Mouse (Mus musculus) C2C12 (cell line): Measurements from ENCODE around the gene Tnfrsf4. TPM values are rescaled to one million over a fixed set of nuclear protein-coding genes. Genes with fewer than 3 reads are reported as not detected.

Experiments
- H3K27me3 ChIP-seq: one replicate; pipeline ENCODE4 v1.6.1; 2011; ENCODE audit not compliant: control insufficient read depth, insufficient read depth, insufficient read length
- H3K36me3 ChIP-seq: one replicate; pipeline ENCODE4 v1.6.1; 2011; ENCODE audit not compliant: control insufficient read depth, insufficient read depth
- H3K4me3 ChIP-seq: one replicate; pipeline ENCODE4 v1.5.1; 2011; ENCODE audit warnings: mild to moderate bottlenecking, control low read depth; ENCODE audit not compliant: poor library complexity, insufficient read depth, severe bottlenecking
- H3K79me2 ChIP-seq: one replicate; pipeline ENCODE4 v1.6.1; 2011; ENCODE audit not compliant: control insufficient read depth, insufficient read depth
- H3K79me3 ChIP-seq: one replicate; pipeline ENCODE4 v1.6.1; 2011; ENCODE audit warnings: low read depth, control low read depth
- H3ac ChIP-seq: one replicate; pipeline ENCODE3; 2011; ENCODE audit warnings: low read depth; ENCODE audit not compliant: control insufficient read depth, insufficient read length
- CEBPB ChIP-seq: IDR thresholded peaks from one replicate; pipeline ENCODE4 v1.6.1; 2011; ENCODE audit warnings: low read depth, mild to moderate bottlenecking, control low read depth, moderate library complexity
- CTCF ChIP-seq: IDR thresholded peaks from one replicate; pipeline ENCODE4 v1.5.1; 2011; ENCODE audit not compliant: control insufficient read depth, insufficient read depth, insufficient read length
- FOSL1 ChIP-seq: IDR thresholded peaks from one replicate; pipeline ENCODE4 v1.8.0; 2011; ENCODE audit warnings: mild to moderate bottlenecking, low read length; ENCODE audit not compliant: poor library complexity, insufficient read depth, severe bottlenecking
- MAX ChIP-seq: IDR thresholded peaks from one replicate; pipeline ENCODE4 v1.6.1; 2011; ENCODE audit warnings: mild to moderate bottlenecking, control low read depth
- MYOD1 ChIP-seq: IDR thresholded peaks from one replicate; pipeline ENCODE4 v1.6.1; 2011; ENCODE audit warnings: low read depth; ENCODE audit not compliant: control insufficient read depth, insufficient read length
- MYOG ChIP-seq: IDR thresholded peaks from one replicate; pipeline ENCODE4 v1.6.1; 2011; ENCODE audit not compliant: control insufficient read depth, insufficient read length; ENCODE audit errors: extremely low read depth
- USF1 ChIP-seq: IDR thresholded peaks from one replicate; pipeline ENCODE4 v1.6.1; 2011; ENCODE audit warnings: low read depth, mild to moderate bottlenecking, control low read depth, moderate library complexity
- microRNA-seq: library from miRNA; unstranded; fragments of <30 nt; microRNA quantifications from one replicate; pipeline ENCODE4, GENCODE M21; 2019; ENCODE audit warnings: borderline microRNAs expressed
- polyA plus RNA-seq: library from polyadenylated mRNA; unstranded; fragments of >200 nt; fragmentation: generic; extraction: Trizol; gene quantifications from one replicate; pipeline ENCODE4 v1.2.1, GENCODE M21; 2012; ENCODE audit warnings: missing spikeins

Gene Tnfrsf4
- polyA plus RNA-seq, 1 experiment: 0.54 TPM

- H3K79me3 ChIP-seq: no peaks in the 10 kb centered on the region
- H3K36me3 ChIP-seq: no peaks in the 10 kb centered on the region
- no peak overlapping the region for H3K4me3 ChIP-seq
- no peak overlapping the region for H3ac ChIP-seq
- peaks cover 60% of the 10 kb centered on the region for H3K27me3 ChIP-seq
- no peak for TF ChIP-seq CEBPB
- no peak for TF ChIP-seq FOSL1
- TF ChIP-seq CTCF: no peak
- TF ChIP-seq MAX: no peak
- no peak for TF ChIP-seq MYOG
- TF ChIP-seq MYOD1: no peak
- no peak for TF ChIP-seq USF1
- H3K79me2 ChIP-seq: no peaks in the 10 kb centered on the region
Observed at GRCm38 (mm10) chr4:156059713-156060112, 46.1 kb downstream of the Tnfrsf4 start.

- Histone ChIP-seq H3K79me2 (no peaks in the 10 kb centered on the region), H3K27me3 (peaks cover 38% of the 10 kb centered on the region), H3ac (no peak overlapping the region), H3K36me3 (no peaks in the 10 kb centered on the region), H3K79me3 (no peaks in the 10 kb centered on the region), H3K4me3 (no peak overlapping the region)
- TF ChIP-seq MYOG (no peak), MAX (no peak), MYOD1 (no peak), USF1 (no peak), CEBPB (no peak), FOSL1 (no peak), CTCF (no peak)
Observed at GRCm38 (mm10) chr4:156063861-156064509, 50.3 kb downstream of the Tnfrsf4 start.

- Histone ChIP-seq H3K36me3 (no peaks in the 10 kb centered on the region), H3K79me3 (no peaks in the 10 kb centered on the region), H3K27me3 (peaks cover 36% of the 10 kb centered on the region), H3ac (no peak overlapping the region), H3K4me3 (no peak overlapping the region), H3K79me2 (no peaks in the 10 kb centered on the region)
- no peak for TF ChIP-seq MYOD1
Observed at GRCm38 (mm10) chr4:156064510-156064897, 50.9 kb downstream of the Tnfrsf4 start.

GRCm38 (mm10) chr4:156065156-156065894 is 51.7 kb downstream of the Tnfrsf4 start:
- no peaks in the 10 kb centered on the region for H3K79me2 ChIP-seq
- H3K79me3 ChIP-seq: no peaks in the 10 kb centered on the region
- H3K27me3 ChIP-seq: peaks cover 33% of the 10 kb centered on the region
- no peak overlapping the region for H3ac ChIP-seq
- H3K36me3 ChIP-seq: no peaks in the 10 kb centered on the region
- no peak overlapping the region for H3K4me3 ChIP-seq
- TF ChIP-seq CEBPB (no peak), MYOD1 (no peak), USF1 (no peak), MYOG (no peak), MAX (no peak), CTCF (no peak), FOSL1 (no peak)

Small RNAs within 50 kb of the gene (microRNA-seq; reads per million reads assigned to microRNA genes)
- gene Mir200a: 0.36 reads per million
- gene Mir200b: 0.32 reads per million
- 0.84 reads per million, percentile 18 among the genes with 10 or more reads in this experiment for gene Mir429

Other genes starting within 250 kb of the Tnfrsf4 start
- gene Vwa1, start 239.1 kb upstream of the Tnfrsf4 start, polyA plus RNA-seq: 1.0 TPM
- 0.18 TPM for gene Tmem88b, start 228.0 kb upstream of the Tnfrsf4 start, polyA plus RNA-seq
- gene Ankrd65, start 223.4 kb upstream of the Tnfrsf4 start, polyA plus RNA-seq: not detected
- 262 TPM for gene Mrpl20, start 211.0 kb upstream of the Tnfrsf4 start, polyA plus RNA-seq
- gene Ccnl2, start 201.4 kb upstream of the Tnfrsf4 start, polyA plus RNA-seq: 18.8 TPM
- 140 TPM for gene Aurkaip1, start 182.6 kb upstream of the Tnfrsf4 start, polyA plus RNA-seq
- gene Mxra8, start 174.2 kb upstream of the Tnfrsf4 start, polyA plus RNA-seq: 38.0 TPM
- 46.6 TPM for gene Dvl1, start 166.4 kb upstream of the Tnfrsf4 start, polyA plus RNA-seq
- gene Tas1r3, start 150.5 kb upstream of the Tnfrsf4 start, polyA plus RNA-seq: 0.08 TPM
- gene Cptp, start 144.4 kb upstream of the Tnfrsf4 start, polyA plus RNA-seq: 11.8 TPM
- gene Ints11, start 144.3 kb upstream of the Tnfrsf4 start, polyA plus RNA-seq: 68.4 TPM
- gene Pusl1, start 122.1 kb upstream of the Tnfrsf4 start, polyA plus RNA-seq: 30.7 TPM
- 31.0 TPM for gene Acap3, start 122.0 kb upstream of the Tnfrsf4 start, polyA plus RNA-seq
- 68.2 TPM for gene Ube2j2, start 70.0 kb upstream of the Tnfrsf4 start, polyA plus RNA-seq
- 2.4 TPM for gene C1qtnf12, start 51.5 kb upstream of the Tnfrsf4 start, polyA plus RNA-seq
- 6.6 TPM for gene B3galt6, start 21.2 kb upstream of the Tnfrsf4 start, polyA plus RNA-seq
- gene Sdf4, start 21.0 kb upstream of the Tnfrsf4 start, polyA plus RNA-seq: 141 TPM
- gene Tnfrsf18, start 12.3 kb downstream of the Tnfrsf4 start, polyA plus RNA-seq: 0.30 TPM
- gene Ttll10, start 45.6 kb downstream of the Tnfrsf4 start, polyA plus RNA-seq: not detected
- 19.2 TPM for gene 9430015G10Rik, start 96.1 kb downstream of the Tnfrsf4 start, polyA plus RNA-seq
- gene Rnf223, start 116.7 kb downstream of the Tnfrsf4 start, polyA plus RNA-seq: 0.40 TPM
- gene Agrn, start 183.6 kb downstream of the Tnfrsf4 start, polyA plus RNA-seq: 16.7 TPM
- gene Isg15, start 187.0 kb downstream of the Tnfrsf4 start, polyA plus RNA-seq: 1.0 TPM
- gene AW011738, start 189.5 kb downstream of the Tnfrsf4 start, polyA plus RNA-seq: 0.29 TPM
- 0.02 TPM for gene Perm1, start 202.0 kb downstream of the Tnfrsf4 start, polyA plus RNA-seq
- 7.5 TPM for gene Plekhn1, start 221.0 kb downstream of the Tnfrsf4 start, polyA plus RNA-seq
- gene Noc2l, start 222.2 kb downstream of the Tnfrsf4 start, polyA plus RNA-seq: 106 TPM
- 0.21 TPM for gene Samd11, start 241.8 kb downstream of the Tnfrsf4 start, polyA plus RNA-seq